Mouse (Mus musculus) forebrain, postnatal 0 days (tissue): ENCODE data around the gene Dph5. TPM values are rescaled to one million over a fixed set of nuclear protein-coding genes. Genes with fewer than 3 reads are reported as not detected.

Source experiments
- ATAC-seq: fragments of 200-750 bp; cut with Nextera tagmentation; 2 replicates; pipeline ENCODE4 v1.8.0; 2017; ENCODE audit warnings: mild to moderate bottlenecking, moderate library complexity
- DNase-seq: peaks from one replicate; pipeline ENCODE4 v3.0.0-alpha.2; 2015
- H3K27ac ChIP-seq: fragments of 300-500 bp; sonication (generic); 2 replicates; pipeline ENCODE4 v1.5.1; 2014; ENCODE audit warnings: low read depth, mild to moderate bottlenecking, antibody characterized with exemption, low read length, moderate library complexity, mixed read lengths
- H3K27me3 ChIP-seq: fragments of 300-500 bp; sonication (generic); 2 replicates; pipeline ENCODE4 v1.6.1; 2014; ENCODE audit warnings: mild to moderate bottlenecking, low read length, mixed read lengths; ENCODE audit not compliant: insufficient read depth
- H3K36me3 ChIP-seq: fragments of 300-500 bp; sonication (generic); 2 replicates; pipeline ENCODE4 v1.6.1; 2014; ENCODE audit warnings: mild to moderate bottlenecking, moderate library complexity; ENCODE audit not compliant: insufficient read depth
- H3K4me1 ChIP-seq: fragments of 300-500 bp; sonication (generic); 2 replicates; pipeline ENCODE4 v1.6.1; 2014; ENCODE audit warnings: antibody characterized with exemption; ENCODE audit not compliant: insufficient read depth
- H3K4me2 ChIP-seq: fragments of 300-500 bp; sonication (generic); 2 replicates; pipeline ENCODE4 v1.6.1; 2014; ENCODE audit warnings: low read depth, mild to moderate bottlenecking, moderate library complexity
- H3K4me3 ChIP-seq: fragments of 300-500 bp; sonication (generic); 2 replicates; pipeline ENCODE4 v1.5.1; 2014; ENCODE audit warnings: low read depth, low read length, mixed read lengths
- H3K9ac ChIP-seq: fragments of 300-500 bp; sonication (generic); 2 replicates; pipeline ENCODE4 v1.6.1; 2014; ENCODE audit warnings: mild to moderate bottlenecking
- H3K9me3 ChIP-seq: fragments of 300-500 bp; sonication (generic); 2 replicates; pipeline ENCODE4 v1.6.1; 2016; ENCODE audit warnings: low read length
- CTCF ChIP-seq: sonication (generic); IDR thresholded peaks from 2 replicates; pipeline ENCODE4 v1.5.1; 2016; ENCODE audit warnings: antibody characterized with exemption, control low read depth, low read depth
- WGBS: fragments of 180-500 bp; shearing (Covaris S2); extraction: QIAGEN DNeasy Blood & Tissue Kit; methylation state at CpG from one replicate; pipeline ENCODE4 v1.1.7; 2014; 5-methylcytosine and 5-hydroxymethylcytosine counted together
- polyA plus RNA-seq: library from polyadenylated mRNA; unstranded; fragments of >200 nt; fragmentation: Nextera tagmentation; extraction: Ambion mirVana; gene quantifications from 2 replicates; pipeline ENCODE4 v1.2.1, GENCODE M21; 2015
- total RNA-seq: library from RNA; depleted of rRNA; stranded (reverse); fragments of >200 nt; gene quantifications from 2 replicates; pipeline ENCODE4 v1.2.3, GENCODE M21; 2014

Gene Dph5
- total and polyA plus RNA-seq, 2 experiments from 2014 or later = 20.0 to 20.1 TPM

DNA sequence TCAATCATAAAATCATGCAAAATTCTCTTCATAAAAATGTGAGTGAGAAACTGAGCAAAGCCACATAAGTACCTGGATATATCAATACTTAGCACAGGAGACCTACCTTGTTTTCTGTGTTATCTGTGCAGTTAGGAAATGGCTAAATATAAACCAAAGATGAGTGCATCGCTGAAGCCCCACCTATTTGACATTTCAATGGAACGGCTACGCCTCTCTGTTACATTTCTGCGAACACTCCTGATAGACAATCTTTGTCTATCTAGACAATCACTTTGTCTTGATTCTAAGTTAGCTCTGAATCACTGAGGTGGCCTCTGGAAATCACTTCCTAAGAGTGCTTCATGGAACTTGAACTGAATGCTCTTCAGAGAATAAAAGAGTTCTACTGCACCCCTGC, 52.9 kb downstream of the Dph5 start:
- Histone ChIP-seq H3K9ac (no peak overlapping the region), H3K27ac (no peak overlapping the region), H3K27me3 (no peaks in the 10 kb centered on the region), H3K9me3 (no peaks in the 10 kb centered on the region), H3K4me1 (no peaks in the 10 kb centered on the region), H3K4me3 (no peak overlapping the region), H3K4me2 (no peak overlapping the region), H3K36me3 (peaks cover 28% of the 10 kb centered on the region)
- WGBS = 93% methylated on average over 4 of the region's 4 CpGs
- ATAC-seq (no peak), DNase-seq (no peak)
- TF ChIP-seq CTCF = no peak

DNA sequence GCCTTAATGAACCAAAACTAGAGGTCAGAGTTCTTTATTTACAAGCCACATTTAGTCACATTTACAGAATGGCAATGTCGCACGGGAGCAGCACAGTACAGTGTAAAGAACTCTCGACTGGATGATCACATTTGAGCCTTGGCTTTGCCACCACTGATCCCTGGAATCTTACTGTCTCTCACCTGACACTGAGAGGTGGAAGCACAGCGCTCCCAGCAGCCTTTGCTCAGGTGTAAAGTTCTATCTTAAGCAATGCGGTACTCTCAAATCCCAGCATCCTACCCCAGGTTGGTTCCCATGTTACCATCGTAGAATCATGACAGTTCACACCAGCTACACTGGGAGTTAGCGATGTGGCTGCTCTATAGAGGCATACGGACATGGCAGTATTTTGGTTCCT, 53.8 kb downstream of the Dph5 start:
- Histone ChIP-seq H3K27ac (no peak overlapping the region), H3K4me1 (no peaks in the 10 kb centered on the region), H3K4me2 (no peak overlapping the region), H3K27me3 (no peaks in the 10 kb centered on the region), H3K9ac (no peak overlapping the region), H3K36me3 (peaks cover 34% of the 10 kb centered on the region), H3K4me3 (no peak overlapping the region), H3K9me3 (no peaks in the 10 kb centered on the region)
- DNase-seq = no peak
- no peak for TF ChIP-seq CTCF
- ATAC-seq = no peak
- WGBS = 90% methylated on average over 8 of the region's 8 CpGs

DNA sequence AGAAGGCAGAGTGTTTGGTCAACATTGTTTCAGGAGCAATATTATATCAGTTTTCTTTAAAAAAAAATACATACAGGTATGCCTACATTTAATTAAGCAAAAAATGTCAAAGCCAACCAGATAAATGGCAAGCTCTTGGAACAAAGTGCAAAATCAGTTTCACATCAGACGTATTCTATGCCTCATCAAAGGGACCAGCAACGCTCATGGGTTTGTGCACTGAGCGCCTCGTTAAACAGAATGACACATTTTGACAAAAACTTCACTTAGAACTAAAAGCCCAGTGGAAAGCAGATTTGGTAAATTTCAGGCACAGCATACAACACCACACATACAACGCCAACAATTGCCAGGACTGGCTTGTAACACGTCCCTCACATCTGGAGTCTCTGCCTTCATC, 56.7 kb downstream of the Dph5 start:
- H3K36me3 ChIP-seq = peaks cover 42% of the 10 kb centered on the region
- ATAC-seq (no peak), DNase-seq (no peak)
- H3K27me3 ChIP-seq = no peaks in the 10 kb centered on the region
- no peak for TF ChIP-seq CTCF
- H3K4me2 ChIP-seq = no peak overlapping the region
- no peaks in the 10 kb centered on the region for H3K4me1 ChIP-seq
- WGBS = 58% methylated on average over 6 of the region's 6 CpGs
- H3K27ac ChIP-seq = no peak overlapping the region
- no peak overlapping the region for H3K4me3 ChIP-seq
- H3K9ac ChIP-seq = no peak overlapping the region
- H3K9me3 ChIP-seq = no peaks in the 10 kb centered on the region

DNA sequence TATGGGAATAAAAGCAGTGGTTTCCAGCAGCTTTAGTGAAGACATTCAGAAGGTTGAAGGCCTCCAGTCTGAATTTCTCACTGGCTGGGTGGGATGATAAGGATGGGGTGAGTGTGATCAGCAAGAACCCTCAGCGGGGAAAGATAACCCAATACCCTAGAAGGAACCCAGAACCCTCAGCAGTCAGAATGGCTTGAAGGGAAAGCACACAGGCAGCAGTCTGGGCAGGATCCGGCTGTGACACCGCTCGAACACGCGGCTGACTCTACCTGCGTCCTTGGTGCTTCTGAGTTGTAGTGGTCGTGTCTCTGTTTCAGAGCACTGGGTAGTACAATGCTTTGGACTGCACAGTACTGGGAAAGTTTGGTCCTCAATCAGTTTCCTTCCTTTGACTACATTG, 58.6 kb downstream of the Dph5 start:
- WGBS = 95% methylated on average over 8 of the region's 8 CpGs
- ATAC-seq = no peak

DNA sequence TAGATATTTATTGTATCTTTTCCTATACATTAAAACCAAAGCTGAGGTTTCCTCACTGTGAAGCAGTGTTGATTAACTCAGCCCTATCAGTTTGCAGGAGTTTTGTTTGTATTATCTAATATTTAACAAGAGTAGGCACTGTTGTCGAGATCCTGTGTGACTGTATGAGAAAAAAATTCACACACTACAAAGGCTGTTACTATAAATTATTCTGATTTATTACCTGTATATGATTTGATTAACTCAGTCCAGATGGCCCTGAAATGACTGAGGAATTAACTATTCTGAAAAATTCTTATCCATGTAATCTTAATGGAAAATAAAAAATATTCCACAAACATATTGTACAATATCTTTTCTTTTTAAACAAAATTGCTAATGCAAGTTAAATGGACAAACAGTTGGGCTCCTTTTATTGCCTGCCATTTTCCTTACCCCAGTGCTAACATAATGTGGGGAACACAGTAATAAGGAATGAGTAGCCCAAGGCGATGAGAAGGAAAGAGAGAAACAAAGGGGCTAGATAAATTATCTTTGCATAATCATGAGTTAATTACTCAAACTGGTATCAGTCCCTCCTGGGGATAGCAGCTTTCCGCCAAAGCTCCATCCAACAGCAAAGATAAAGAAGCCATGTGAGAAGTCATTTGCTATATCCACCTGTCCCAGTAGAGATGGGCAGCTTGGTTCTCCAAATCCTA, 61.7 kb downstream of the Dph5 start:
- ATAC-seq = peak; percentile 43; the same call in 1 of the 2 replicates
- no peak for TF ChIP-seq CTCF
- H3K4me2 ChIP-seq = no peak overlapping the region
- no peaks in the 10 kb centered on the region for H3K4me1 ChIP-seq
- no peaks in the 10 kb centered on the region for H3K27me3 ChIP-seq
- no peaks in the 10 kb centered on the region for H3K9me3 ChIP-seq
- H3K27ac ChIP-seq = no peak overlapping the region
- peaks cover 35% of the 10 kb centered on the region for H3K36me3 ChIP-seq
- H3K9ac ChIP-seq = no peak overlapping the region
- DNase-seq = peak; percentile 21
- no peak overlapping the region for H3K4me3 ChIP-seq
- WGBS = 41% methylated on average over 3 of the region's 3 CpGs

More for the DNA sequence above, 58.6 kb downstream of the Dph5 start:
- TF ChIP-seq CTCF = no peak
- Histone ChIP-seq H3K9ac (no peak overlapping the region), H3K4me2 (no peak overlapping the region), H3K36me3 (peaks cover 42% of the 10 kb centered on the region), H3K27ac (no peak overlapping the region), H3K27me3 (no peaks in the 10 kb centered on the region), H3K4me3 (no peak overlapping the region), H3K9me3 (no peaks in the 10 kb centered on the region), H3K4me1 (no peaks in the 10 kb centered on the region)
- DNase-seq = no peak

- Histone ChIP-seq H3K27ac (no peak overlapping the region), H3K27me3 (no peaks in the 10 kb centered on the region)
Observed at GRCm38 (mm10) chr3:115949921-115950877, 62.6 kb downstream of the Dph5 start.

GRCm38 (mm10) chr3:115951221-115951620, 63.6 kb downstream of the Dph5 start:
- 50% methylated on average over 3 of the region's 3 CpGs for WGBS
- no peak overlapping the region for H3K4me3 ChIP-seq
- ATAC-seq = no peak
- H3K9me3 ChIP-seq = no peaks in the 10 kb centered on the region
- no peak overlapping the region for H3K27ac ChIP-seq
- DNase-seq = no peak
- TF ChIP-seq CTCF = no peak
- no peaks in the 10 kb centered on the region for H3K4me1 ChIP-seq
- H3K36me3 ChIP-seq = peaks cover 40% of the 10 kb centered on the region
- no peak overlapping the region for H3K4me2 ChIP-seq
- no peak overlapping the region for H3K9ac ChIP-seq
- no peaks in the 10 kb centered on the region for H3K27me3 ChIP-seq

More at GRCm38 (mm10) chr3:115949921-115950877, 62.6 kb downstream of the Dph5 start:
- DNase-seq (no peak), ATAC-seq (peak; percentile 18)
- Histone ChIP-seq H3K4me1 (no peaks in the 10 kb centered on the region), H3K4me2 (no peak overlapping the region), H3K4me3 (no peak overlapping the region), H3K9ac (no peak overlapping the region), H3K36me3 (peaks cover 37% of the 10 kb centered on the region), H3K9me3 (no peaks in the 10 kb centered on the region)
- TF ChIP-seq CTCF = no peak
- WGBS = 58% methylated on average over 6 of the region's 6 CpGs
